Mouse (Mus musculus): ENCODE results near the gene Gm609.

Gene Gm609

GRCm38 (mm10) chr16:45391680-45392079 is 101.1 kb downstream of the Gm609 start:
- DNase-seq: no peak

GRCm38 (mm10) chr16:45390286-45390956 is 102.3 kb downstream of the Gm609 start:
- DNase-seq: no peak

GRCm38 (mm10) chr16:45389833-45390232 is 102.9 kb downstream of the Gm609 start:
- DNase-seq: no peak

- no peak for DNase-seq
Observed at GRCm38 (mm10) chr16:45389041-45389440, 103.7 kb downstream of the Gm609 start.

GRCm38 (mm10) chr16:45381811-45382210 is 111.0 kb downstream of the Gm609 start:
- no peak for DNase-seq

GRCm38 (mm10) chr16:45378959-45379358 is 113.8 kb downstream of the Gm609 start:
- no peak for DNase-seq

- DNase-seq: no peak
Observed at GRCm38 (mm10) chr16:45378147-45378943, 114.4 kb downstream of the Gm609 start.

- no peak for DNase-seq
Observed at GRCm38 (mm10) chr16:45377332-45377731, 115.4 kb downstream of the Gm609 start.

GRCm38 (mm10) chr16:45376812-45377211 is 116.0 kb downstream of the Gm609 start:
- DNase-seq: no peak

GRCm38 (mm10) chr16:45376294-45376693 is 116.5 kb downstream of the Gm609 start:
- DNase-seq: no peak

- DNase-seq: no peak
Observed at GRCm38 (mm10) chr16:45375506-45376225, 117.1 kb downstream of the Gm609 start.

- no peak for DNase-seq
Observed at GRCm38 (mm10) chr16:45374074-45374473, 118.7 kb downstream of the Gm609 start.

GRCm38 (mm10) chr16:45371076-45371475 is 121.7 kb downstream of the Gm609 start:
- no peak for DNase-seq

- no peak for DNase-seq
Observed at GRCm38 (mm10) chr16:45369285-45369965, 123.3 kb downstream of the Gm609 start.

- no peak for DNase-seq
Observed at GRCm38 (mm10) chr16:45366111-45366510, 126.7 kb downstream of the Gm609 start.

GRCm38 (mm10) chr16:45365353-45365752 is 127.4 kb downstream of the Gm609 start:
- no peak for DNase-seq

GRCm38 (mm10) chr16:45364627-45365026 is 128.1 kb downstream of the Gm609 start:
- no peak for DNase-seq

GRCm38 (mm10) chr16:45363480-45364045 is 129.2 kb downstream of the Gm609 start:
- no peak for DNase-seq
